8 mouse cellular contexts compared by ENCODE assay signal in genomic region chr14:14702399-14703345, GRCm38 (mm10). TPM values are rescaled to one million over a fixed set of nuclear protein-coding genes. Genes with fewer than 3 reads are reported as not detected.
A peak's percentile ranks its signal among the peaks of the same experiment; 100 is the strongest.
DNase-seq lines count a peak whose midpoint lies in the region; ATAC-seq lines count a peak whose summit lies in the region.

No protein-coding gene starts in this region.

- H3K27me3 ChIP-seq in lung, embryonic 16.5 days (ENCODE audit: control insufficient read depth, insufficient read depth, low read depth, low read length), result no peaks in the 10 kb centered on the region

- ATAC-seq in hematopoietic stem cell, adult 5-6 weeks (replicated peaks in 1 of 2; ENCODE audit: insufficient read depth in 1 of 2, low FRiP score in 2 of 2, low TSS enrichment in 1 of 2, low read depth in 1 of 2, poor library complexity in 2 of 2, severe bottlenecking in 2 of 2), result peak; percentile 97
- peak; percentile 99 for ATAC-seq in lung, embryonic 16.5 days (ENCODE audit: low read depth)

- H3K4me3 ChIP-seq in lung, embryonic 16.5 days (ENCODE audit: low read length), result peak overlapping the region; percentile 86

- peak; percentile 77 for DNase-seq in MEL-GATA-1-ER (ENCODE audit: extremely low read depth, low read depth)
- DNase-seq in cerebellum, adult 8-10 months, result peak; percentile 82
- peak; percentile 98 for DNase-seq in forelimb bud, embryonic 11.5 days (ENCODE audit: low read depth, low spot score)
- peak; percentile 74 for DNase-seq in layer of hippocampus, adult 9-10 months (ENCODE audit: low spot score)
- DNase-seq in ovary, postnatal 10 days (ENCODE audit: low spot score), result peak; percentile 82
- peak; percentile 88 to 93 for DNase-seq in thymus, postnatal 10 days (ENCODE audit: low spot score in 2 of 2)

- peaks cover 8% of the 10 kb centered on the region for H3K4me1 ChIP-seq in lung, embryonic 16.5 days (replicated peaks; ENCODE audit: control insufficient read depth, insufficient read depth, low read length)

- peak overlapping the region; percentile 95 for H3K9ac ChIP-seq in lung, embryonic 16.5 days (ENCODE audit: low read length)

- peak overlapping the region; percentile 93 for H3K27ac ChIP-seq in lung, embryonic 16.5 days (ENCODE audit: low read length)

- H3K4me2 ChIP-seq in lung, embryonic 16.5 days (ENCODE audit: low read depth, low read length), result peak overlapping the region; percentile 70

- under 1% methylated on average over 31 of the region's 85 CpGs for WGBS in lung, embryonic 16.5 days

- H3K36me3 ChIP-seq in lung, embryonic 16.5 days (ENCODE audit: control insufficient read depth, insufficient read depth, low read length), result no peaks in the 10 kb centered on the region

- no peaks in the 10 kb centered on the region for H3K9me3 ChIP-seq in lung, embryonic 16.5 days (ENCODE audit: control insufficient read depth, low read length)

RNA-seq across cellular contexts. Expression of gene Slc4a7, which starts 0.6 kb away (rescaled TPM):
- 59.7 and 63.9 TPM in 2 replicates for total RNA-seq in hematopoietic stem cell, adult 5-6 weeks (2017)
- 12.3 and 12.5 TPM in 2 replicates for polyA plus RNA-seq in lung, embryonic 16.5 days (2015; fragmentation: Nextera tagmentation; extraction: Ambion mirVana)

Comparison
In these comparisons a context has a peak if more than half of its experiments do, and no peak if none do; other contexts are left out.
1. Peak in every context shown above with its lines: DNase-seq, ATAC-seq, H3K4me3 ChIP-seq and H3K27ac ChIP-seq.